Mouse (Mus musculus) CH12.LX (cell line): ENCODE measurements around the gene Anapc16. TPM values are rescaled to one million over a fixed set of nuclear protein-coding genes. Genes with fewer than 3 reads are reported as not detected.

Experiments used
- DNase-seq: peaks from one replicate; pipeline ENCODE4 v3.0.0-alpha.2; 2013; ENCODE audit errors: extremely low read depth
- H3K27ac ChIP-seq: 2 replicates; pipeline ENCODE4 v1.5.1; 2012; ENCODE audit warnings: low read depth, mild to moderate bottlenecking, control low read depth, moderate library complexity; ENCODE audit not compliant: insufficient read depth
- H3K27me3 ChIP-seq: replicated peaks from 2 replicates; pipeline ENCODE3; 2012; ENCODE audit warnings: inconsistent platforms
- H3K36me3 ChIP-seq, 2 experiments: replicated peaks in 1 of 2; 2 replicates each; pipeline versions ENCODE3 to v1.6.1; 2012; ENCODE audit warnings: inconsistent platforms in 1 of 2, low read length in 1 of 2, mild to moderate bottlenecking in 1 of 2, mixed read lengths in 1 of 2, moderate library complexity in 1 of 2; ENCODE audit not compliant: control insufficient read depth in 1 of 2, insufficient read depth in 1 of 2
- H3K4me1 ChIP-seq, 2 experiments: 2 replicates each; pipeline ENCODE4 v1.6.1; 2012; ENCODE audit warnings: inconsistent platforms in 1 of 2, moderate library complexity in 1 of 2; ENCODE audit not compliant: insufficient read depth in 2 of 2, control insufficient read depth in 1 of 2
- H3K4me2 ChIP-seq: 2 replicates; pipeline ENCODE4 v1.6.1; 2012; ENCODE audit warnings: low read depth, mild to moderate bottlenecking, control low read depth; ENCODE audit not compliant: poor library complexity, insufficient read depth, severe bottlenecking
- H3K4me3 ChIP-seq, 3 experiments: fragments of 150-350 bp in 1 of 3; sonication (generic) in 1 of 3; replicated peaks in 1 of 3; 2 replicates each; pipeline versions ENCODE3 to v1.5.1; 2011 to 2012; ENCODE audit warnings: low read depth in 2 of 3, low read length in 2 of 3, mild to moderate bottlenecking in 2 of 3, moderate library complexity in 2 of 3, control low read depth in 1 of 3, improper control_type of control experiment in 1 of 3, inconsistent platforms in 1 of 3, mixed read lengths in 1 of 3; ENCODE audit not compliant: poor library complexity in 1 of 3
- H3K79me2 ChIP-seq: replicated peaks from 2 replicates; pipeline ENCODE4 v1.6.1; 2012; ENCODE audit warnings: mild to moderate bottlenecking, moderate library complexity; ENCODE audit not compliant: control insufficient read depth, poor library complexity, insufficient read depth, severe bottlenecking; ENCODE audit errors: extremely low read depth
- H3K9ac ChIP-seq: 2 replicates; pipeline ENCODE4 v1.6.1; 2012; ENCODE audit warnings: low read depth, mild to moderate bottlenecking, control low read depth, moderate library complexity; ENCODE audit not compliant: insufficient read depth
- H3K9me3 ChIP-seq: replicated peaks from 2 replicates; pipeline ENCODE3; 2012; ENCODE audit warnings: low read length, inconsistent platforms, mixed read lengths
- HCFC1 ChIP-seq: IDR thresholded peaks from 2 replicates; pipeline ENCODE4 v1.6.1; 2012; ENCODE audit warnings: low read depth, mild to moderate bottlenecking, inconsistent platforms, low read length, improper control_type of control experiment
- IRF4 ChIP-seq: IDR thresholded peaks from 2 replicates; pipeline ENCODE4 v1.6.1; 2014; ENCODE audit warnings: low read depth, mild to moderate bottlenecking, inconsistent platforms, low read length, improper control_type of control experiment
- KAT2A ChIP-seq: IDR thresholded peaks from 2 replicates; pipeline ENCODE4 v1.6.1; 2012; ENCODE audit warnings: low read length, improper control_type of control experiment, inconsistent platforms; ENCODE audit not compliant: insufficient replicate concordance
- MAFK ChIP-seq: IDR thresholded peaks from 2 replicates; pipeline ENCODE4 v1.6.1; 2011; ENCODE audit warnings: low read length, improper control_type of control experiment; ENCODE audit not compliant: insufficient replicate concordance
- MAZ ChIP-seq: IDR thresholded peaks from 2 replicates; pipeline ENCODE4 v1.6.1; 2012; ENCODE audit warnings: low read depth, mild to moderate bottlenecking, inconsistent platforms, low read length, improper control_type of control experiment, moderate library complexity
- MEF2A ChIP-seq: IDR thresholded peaks from 2 replicates; pipeline ENCODE4 v1.6.1; 2014; ENCODE audit warnings: low read depth, mild to moderate bottlenecking, inconsistent platforms, low read length, improper control_type of control experiment, borderline replicate concordance
- MXI1 ChIP-seq: IDR thresholded peaks from 2 replicates; pipeline ENCODE4 v1.6.1; 2011; ENCODE audit warnings: mild to moderate bottlenecking, low read depth, low read length, improper control_type of control experiment
- NELFE ChIP-seq: IDR thresholded peaks from 2 replicates; pipeline ENCODE4 v1.6.1; 2011; ENCODE audit warnings: low read depth, low read length, improper control_type of control experiment
- POLR2AphosphoS2 ChIP-seq: IDR thresholded peaks from 2 replicates; pipeline ENCODE4 v1.6.1; 2011; ENCODE audit warnings: low read depth, low read length, improper control_type of control experiment
- TBP ChIP-seq: conservative IDR thresholded peaks from 2 replicates; pipeline ENCODE4 v1.6.1; 2011; ENCODE audit warnings: low read depth, low read length, improper control_type of control experiment
- ZC3H11A ChIP-seq: IDR thresholded peaks from 2 replicates; pipeline ENCODE4 v1.6.1; 2012; ENCODE audit warnings: low read depth, mild to moderate bottlenecking, inconsistent platforms, low read length, improper control_type of control experiment
- ZNF384 ChIP-seq: IDR thresholded peaks from 2 replicates; pipeline ENCODE4 v1.6.1; 2012; ENCODE audit warnings: low read depth, low read length, improper control_type of control experiment, inconsistent platforms
- dilution Hi-C: fragments of 300-500 bp; cut with MboI; formaldehyde crosslinking; loops from 2 replicates; pipeline ENCODE4 v1.14.3; 2020; ENCODE audit warnings: low sequenced_read_pairs; ENCODE audit not compliant: extremely low pct_unique_long_range_greater_than_20kb, extremely low pct_ligation_motif_present
- in situ Hi-C: fragments of 300-500 bp; cut with MboI; formaldehyde crosslinking; loops from 3 replicates; pipeline ENCODE4 v1.14.3; 2019; ENCODE audit warnings: low sequenced_read_pairs, low pct_ligation_motif_present, low pct_unique_long_range_greater_than_20kb, mixed read lengths
- polyA plus RNA-seq: library from polyadenylated mRNA; unstranded; fragments of >175 nt; gene quantifications from 2 replicates; pipeline ENCODE4 v1.2.1, GENCODE M21; 2012; ENCODE audit warnings: low read depth; ENCODE audit not compliant: insufficient read length
- total RNA-seq, 2 experiments: library from RNA; depleted of rRNA; stranded (reverse); fragments of 300-350 nt in 1 of 2; fragments of >200 nt in 1 of 2; gene quantifications; 2 replicates each; pipeline ENCODE4 v1.2.3; 2012 to 2014

The Anapc16 gene
- total and polyA plus RNA-seq, 3 experiments: 43.9 to 67.6 (median 64.9) TPM

DNA sequence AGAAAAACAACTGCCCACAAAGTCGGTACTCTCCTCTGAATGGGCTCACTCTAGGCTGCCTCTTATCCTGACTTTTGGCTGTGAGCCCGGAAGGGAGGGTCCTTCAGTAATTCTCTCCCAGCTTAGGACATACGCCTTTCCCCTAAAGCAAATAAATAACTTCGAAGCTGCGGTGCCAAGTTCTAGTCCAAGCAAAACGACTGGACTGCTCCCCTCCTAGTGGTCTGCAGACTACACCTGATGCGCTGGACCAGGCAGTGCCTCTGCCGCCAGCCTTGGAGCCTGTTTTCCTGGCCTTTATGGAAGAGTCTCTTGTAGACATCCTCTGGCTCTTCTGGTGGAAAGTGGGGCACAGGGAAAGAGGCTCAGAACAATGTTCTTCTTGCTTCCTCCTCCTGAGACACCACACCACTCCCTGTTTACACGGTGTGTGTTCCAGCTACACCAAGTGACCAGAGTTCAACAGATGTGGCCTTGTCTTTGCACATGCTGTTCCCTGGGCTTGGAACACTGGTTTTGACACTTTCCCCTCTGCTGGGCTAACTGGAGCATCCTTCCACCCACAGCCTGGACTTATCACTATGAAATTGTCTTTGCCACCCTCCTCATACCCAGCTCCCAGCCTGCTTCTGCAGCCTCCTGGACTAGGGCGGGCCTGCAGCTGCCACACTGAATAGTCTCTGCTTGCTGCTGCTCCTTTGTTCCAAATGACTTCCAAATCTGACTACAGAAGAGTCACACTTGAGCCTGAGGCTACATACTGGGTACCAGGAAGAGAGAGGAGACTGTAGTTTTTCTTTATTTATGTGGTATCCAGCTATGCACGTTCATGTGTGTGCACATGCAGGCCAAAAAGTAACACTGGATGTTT lies 23.8 kb downstream of the Anapc16 start:
- no peaks in the 10 kb centered on the region for H3K27me3 ChIP-seq
- dilution Hi-C loops: no loop called here
- H3K27ac ChIP-seq: no peak overlapping the region
- H3K4me3 ChIP-seq: no peak overlapping the region
- no peak for TF ChIP-seq MEF2A
- no peak for TF ChIP-seq NELFE
- TF ChIP-seq ZC3H11A: no peak
- no peak for TF ChIP-seq HCFC1
- no peak for TF ChIP-seq ZNF384
- TF ChIP-seq MAZ: no peak
- TF ChIP-seq KAT2A: no peak
- TF ChIP-seq IRF4: no peak
- TF ChIP-seq TBP: no peak
- peaks cover 0 to 3% of the 10 kb centered on the region in 2 experiments for H3K36me3 ChIP-seq
- no peak overlapping the region for H3K4me2 ChIP-seq
- in situ Hi-C loops: no loop called here
- H3K4me1 ChIP-seq: peaks cover 38 to 89% of the 10 kb centered on the region in 2 experiments
- no peaks in the 10 kb centered on the region for H3K79me2 ChIP-seq
- H3K9ac ChIP-seq: no peak overlapping the region
- H3K9me3 ChIP-seq: no peaks in the 10 kb centered on the region
- DNase-seq: no peak

DNA sequence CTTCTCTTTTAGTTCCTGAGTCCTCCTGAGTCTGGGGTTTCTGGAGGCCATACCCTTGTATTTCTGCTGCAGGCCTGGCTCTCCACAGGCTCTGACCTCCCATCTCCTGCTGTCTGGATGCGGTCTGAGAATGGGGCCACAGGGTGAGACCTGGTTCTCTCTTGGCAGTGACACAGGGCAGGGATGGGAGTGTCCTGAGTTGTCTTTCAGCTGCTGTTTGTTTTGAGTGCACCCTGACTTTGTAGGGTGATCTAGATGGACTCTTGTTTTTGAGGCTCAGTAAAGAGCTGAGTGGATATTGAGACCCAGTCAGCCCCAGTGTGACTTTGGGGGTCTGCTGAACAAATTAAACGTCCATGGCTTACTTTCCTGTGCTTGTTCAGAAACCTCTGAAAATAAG lies 24.5 kb downstream of the Anapc16 start:
- H3K27ac ChIP-seq: no peak overlapping the region
- no peaks in the 10 kb centered on the region for H3K9me3 ChIP-seq
- no peaks in the 10 kb centered on the region for H3K79me2 ChIP-seq
- peaks cover 0 to 1% of the 10 kb centered on the region in 2 experiments for H3K36me3 ChIP-seq
- no peak overlapping the region for H3K4me3 ChIP-seq
- no peak overlapping the region for H3K4me2 ChIP-seq
- no peak overlapping the region for H3K9ac ChIP-seq
- no peak for DNase-seq
- TF ChIP-seq MXI1: no peak
- dilution Hi-C loops: no loop called here
- H3K4me1 ChIP-seq: peaks cover 44 to 89% of the 10 kb centered on the region in 2 experiments
- no peaks in the 10 kb centered on the region for H3K27me3 ChIP-seq
- in situ Hi-C loops: no loop called here

DNA sequence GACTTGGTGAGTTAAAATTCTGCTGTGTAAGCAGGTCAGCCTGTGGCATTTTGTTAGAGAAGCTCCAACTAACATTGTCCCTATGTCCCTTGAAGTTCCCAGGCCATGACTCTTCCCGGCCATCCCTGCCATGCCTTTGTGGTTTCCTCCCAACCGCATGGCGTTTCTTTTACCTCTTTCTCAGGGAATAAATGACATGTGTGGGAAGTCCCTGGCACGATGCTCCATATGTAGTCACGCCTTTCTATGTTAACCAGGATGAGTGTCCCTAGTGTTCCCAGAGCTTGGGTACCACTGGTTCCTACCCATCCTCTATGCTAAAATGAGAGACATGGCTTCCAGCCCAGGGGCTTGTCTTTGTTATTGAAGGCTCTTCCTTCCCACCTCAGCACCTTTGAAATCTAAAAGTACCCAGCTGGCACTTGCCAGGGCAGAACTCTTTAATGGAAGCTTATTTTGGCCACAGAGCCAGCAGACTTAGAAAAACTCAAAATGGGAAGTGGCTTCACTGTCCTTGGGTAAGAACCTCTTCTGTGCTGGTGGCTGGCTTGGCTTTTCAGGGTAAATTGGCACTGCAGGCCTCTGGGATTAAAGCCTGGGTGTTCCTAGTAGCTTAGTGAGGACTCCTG lies 25.1 kb downstream of the Anapc16 start:
- Histone ChIP-seq H3K4me3 (no peak overlapping the region), H3K27me3 (no peaks in the 10 kb centered on the region), H3K36me3 (no peaks in the 10 kb centered on the region), H3K27ac (no peak overlapping the region), H3K4me2 (no peak overlapping the region), H3K9ac (no peak overlapping the region), H3K79me2 (no peaks in the 10 kb centered on the region), H3K4me1 (peaks cover 45 to 89% of the 10 kb centered on the region in 2 experiments), H3K9me3 (no peaks in the 10 kb centered on the region)
- 0 out of 2 replicates have a peak, but pooled peaks have one; percentile 39 for TF ChIP-seq MAFK
- no peak for TF ChIP-seq HCFC1
- no peak for TF ChIP-seq POLR2AphosphoS2
- DNase-seq: no peak
- dilution Hi-C loops: no loop called here
- in situ Hi-C loops: no loop called here
